Mouse (Mus musculus): ENCODE results near the gene Adamtsl3.

DNA sequence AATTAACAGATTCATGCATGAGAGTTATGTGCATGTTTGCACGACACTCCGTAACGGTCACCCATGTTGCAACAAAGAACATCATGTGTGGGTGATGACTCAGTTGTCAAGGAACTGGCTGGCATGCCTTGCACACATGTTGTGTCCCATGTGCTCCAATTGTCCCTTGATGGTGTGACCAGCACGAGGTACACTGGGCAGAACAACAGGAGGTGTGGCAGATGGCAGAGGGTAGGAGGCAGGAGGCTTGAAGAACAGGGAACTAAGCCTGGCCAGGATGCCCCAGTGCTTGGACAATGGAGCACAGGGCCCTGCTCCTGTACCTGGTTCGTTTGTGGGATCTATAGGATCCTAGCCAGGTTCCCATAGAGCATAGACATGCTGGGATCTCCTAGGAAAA, 31.0 kb downstream of the Adamtsl3 start:
- TF ChIP-seq CTCF (IDR thresholded peaks at IDR 0.05; ENCODE audit: control insufficient read depth, insufficient read depth, low read length) (no peak), POLR2A (IDR thresholded peaks at IDR 0.05; ENCODE audit: borderline replicate concordance, control insufficient read depth, low read depth, low read length) (no peak)

Measured in bone marrow, adult 2 months (tissue).